Mouse (Mus musculus) C2C12 (cell line): Measurements from ENCODE around the gene Aldh3b2.

Experiments
- CTCF ChIP-seq: IDR thresholded peaks from one replicate; pipeline ENCODE4 v1.5.1; 2011; ENCODE audit not compliant: control insufficient read depth, insufficient read depth, insufficient read length
- MAX ChIP-seq: IDR thresholded peaks from one replicate; pipeline ENCODE4 v1.6.1; 2011; ENCODE audit warnings: mild to moderate bottlenecking, control low read depth
- MYOD1 ChIP-seq: IDR thresholded peaks from one replicate; pipeline ENCODE4 v1.6.1; 2011; ENCODE audit warnings: low read depth; ENCODE audit not compliant: control insufficient read depth, insufficient read length

- TF ChIP-seq MYOD1, result no peak
- no peak for TF ChIP-seq MAX
- TF ChIP-seq CTCF, result no peak
These were observed 17.1 kb upstream of the Aldh3b2 start for GRCm38 (mm10) chr19:3955033-3955432.
